ENCODE assay signal across 9 mouse cellular contexts in the genomic region with DNA sequence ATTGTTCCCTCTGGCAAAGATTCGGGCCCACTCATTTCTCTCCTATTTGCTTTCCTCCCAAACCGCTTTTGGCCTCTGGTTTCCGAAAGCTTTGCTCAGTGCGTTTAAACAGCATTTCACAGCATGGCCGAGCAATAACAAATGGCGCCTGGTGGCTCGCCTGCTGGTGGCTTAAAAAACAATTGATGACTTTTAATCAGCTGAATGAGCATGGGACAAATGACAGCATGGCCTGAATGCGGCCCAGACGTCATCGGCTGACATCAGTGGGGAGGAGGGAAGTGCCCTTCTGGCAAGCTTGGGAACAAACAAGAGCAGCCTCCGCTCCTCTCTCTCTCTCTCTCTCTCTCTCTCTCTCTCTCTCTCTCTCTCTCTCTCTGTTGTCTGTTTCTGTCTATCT.
A peak's percentile ranks its signal among the peaks of the same experiment; 100 is the strongest.
DNase-seq lines count a peak whose midpoint lies in the region; ATAC-seq and TF ChIP-seq lines count a peak whose summit lies in the region.
"Had no signal": no experiment of that assay in that cellular context is flagged by ENCODE, and none has a peak within 500 bp of the region (broad histone marks: within the 10 kb centered on the region; RNA-seq: fewer than 3 reads in every experiment).

No protein-coding gene starts in this region.

- H3K27me3 ChIP-seq in heart, embryonic 10.5 days (ENCODE audit: insufficient read depth, poor library complexity, severe bottlenecking), result peaks cover 59% of the 10 kb centered on the region; the same call in 1 of the 2 replicates
- no peaks in the 10 kb centered on the region for H3K27me3 ChIP-seq in midbrain, postnatal 0 days (ENCODE audit: insufficient read depth, low read length)

- no peaks in the 10 kb centered on the region for H3K9me3 ChIP-seq in heart, embryonic 10.5 days
- H3K9me3 ChIP-seq in midbrain, postnatal 0 days (ENCODE audit: low read length), result no peaks in the 10 kb centered on the region

- H3K4me2 ChIP-seq in midbrain, postnatal 0 days (ENCODE audit: low read depth, low read length, poor library complexity, severe bottlenecking), result no peak overlapping the region

- peak; percentile 45 for DNase-seq in cerebellum, adult 9-11 months
- no peak for DNase-seq in cerebellum, adult 9-10 months
- DNase-seq in brain, adult 2 months (ENCODE audit: low read depth, low spot score), result peak; percentile 86
- no peak for DNase-seq in heart, embryonic 10.5 days (ENCODE audit: low spot score)
- peak; percentile 25 to 38 for DNase-seq in layer of hippocampus, postnatal 10 days (ENCODE audit: low spot score in 2 of 2)
- peak; percentile 70 for DNase-seq in midbrain, postnatal 0 days (ENCODE audit: low spot score)
- DNase-seq in ovary, postnatal 36 days (ENCODE audit: low spot score), result no peak

- 25% methylated on average over 10 of the region's 11 CpGs for WGBS in heart, embryonic 10.5 days
- 15% methylated on average over 10 of the region's 11 CpGs for WGBS in midbrain, postnatal 0 days

- peak overlapping the region; percentile 56; the same call in 1 of the 2 replicates for H3K27ac ChIP-seq in heart, embryonic 10.5 days
- H3K27ac ChIP-seq in midbrain, postnatal 0 days (ENCODE audit: low read depth, low read length), result no peak overlapping the region

- peak; percentile 24; the same call in 1 of the 2 replicates for TF ChIP-seq CTCF in midbrain, postnatal 0 days (IDR thresholded peaks at IDR 0.05)

- no peak overlapping the region for H3K9ac ChIP-seq in midbrain, postnatal 0 days (replicated peaks; ENCODE audit: low read length, poor library complexity, severe bottlenecking)

- H3K4me1 ChIP-seq in heart, embryonic 10.5 days, result peaks cover 9% of the 10 kb centered on the region
- H3K4me1 ChIP-seq in midbrain, postnatal 0 days (ENCODE audit: insufficient read depth, low read length), result no peaks in the 10 kb centered on the region

- no peak for ATAC-seq in midbrain, postnatal 0 days (ENCODE audit: low FRiP score)
- ATAC-seq in monocyte, adult 5-6 weeks (replicated peaks; ENCODE audit: insufficient number of reproducible peaks, low FRiP score, low TSS enrichment, poor library complexity, severe bottlenecking), result no peak

- H3K36me3 ChIP-seq in heart, embryonic 10.5 days, result no peaks in the 10 kb centered on the region
- H3K36me3 ChIP-seq in midbrain, postnatal 0 days (ENCODE audit: insufficient read depth, low read length), result no peaks in the 10 kb centered on the region

- no peak overlapping the region for H3K4me3 ChIP-seq in heart, embryonic 10.5 days
- no peak overlapping the region for H3K4me3 ChIP-seq in midbrain, postnatal 0 days (ENCODE audit: low read depth, low read length)
- H3K4me3 ChIP-seq: megakaryocyte, embryonic 14.5 days had no signal

Comparison
In these comparisons a context has a peak if more than half of its experiments do, and no peak if none do; other contexts are left out.
1. DNase-seq: peak in cerebellum, adult 9-11 months (single experiment), brain, adult 2 months (single experiment), layer of hippocampus, postnatal 10 days (2 of 2) and midbrain, postnatal 0 days (single experiment); none in cerebellum, adult 9-10 months (single experiment), heart, embryonic 10.5 days (single experiment) and ovary, postnatal 36 days (single experiment).